In genomic region chr3:90208662-90209061, GRCm38 (mm10) we compare ENCODE assay signal across 18 mouse cellular contexts. TPM values are rescaled to one million over a fixed set of nuclear protein-coding genes. Genes with fewer than 3 reads are reported as not detected.
DNase-seq lines count a peak whose midpoint lies in the region; ATAC-seq and TF ChIP-seq lines count a peak whose summit lies in the region.
"Had no signal": no experiment of that assay in that cellular context is flagged by ENCODE, and none has a peak within 500 bp of the region (broad histone marks: within the 10 kb centered on the region; RNA-seq: fewer than 3 reads in every experiment).

No protein-coding gene starts in this region.

- H3K4me3 ChIP-seq in heart, embryonic 15.5 days: no peak overlapping the region
- H3K4me3 ChIP-seq in lung, postnatal 0 days (ENCODE audit: low read depth, low read length): no peak overlapping the region
- no peak overlapping the region for H3K4me3 ChIP-seq in liver, embryonic 13.5 days (replicated peaks)
- H3K4me3 ChIP-seq: erythroblast, embryonic 14.5 days; limb, embryonic 12.5 days had no signal

- no peaks in the 10 kb centered on the region for H3K27me3 ChIP-seq in heart, embryonic 15.5 days
- no peaks in the 10 kb centered on the region for H3K27me3 ChIP-seq in lung, postnatal 0 days (replicated peaks; ENCODE audit: insufficient read depth, low read length)
- H3K27me3 ChIP-seq in liver, embryonic 13.5 days: no peaks in the 10 kb centered on the region
- H3K27me3 ChIP-seq: limb, embryonic 12.5 days had no signal

- no peak for ATAC-seq in heart, embryonic 15.5 days (replicated peaks; ENCODE audit: insufficient number of reproducible peaks, insufficient read depth, low FRiP score, low read depth)
- ATAC-seq in lung, postnatal 0 days: peak; percentile 54
- no peak for ATAC-seq in liver, embryonic 13.5 days (ENCODE audit: low read depth)
- ATAC-seq: forebrain, embryonic 14.5 days had no signal

- H3K4me1 ChIP-seq in heart, embryonic 15.5 days (replicated peaks): peaks cover 30% of the 10 kb centered on the region
- H3K4me1 ChIP-seq in lung, postnatal 0 days (ENCODE audit: insufficient read depth, low read depth, low read length): peaks cover 8% of the 10 kb centered on the region; the same call in 1 of the 2 replicates
- H3K4me1 ChIP-seq in liver, embryonic 13.5 days (replicated peaks): peaks cover 38% of the 10 kb centered on the region

- H3K9me3 ChIP-seq in heart, embryonic 15.5 days (replicated peaks): no peaks in the 10 kb centered on the region
- no peaks in the 10 kb centered on the region for H3K9me3 ChIP-seq in lung, postnatal 0 days (ENCODE audit: low read length)
- no peaks in the 10 kb centered on the region for H3K9me3 ChIP-seq in liver, embryonic 13.5 days (replicated peaks)
- H3K9me3 ChIP-seq: limb, embryonic 12.5 days had no signal

- no peak overlapping the region for H3K4me2 ChIP-seq in heart, embryonic 15.5 days
- no peak overlapping the region for H3K4me2 ChIP-seq in lung, postnatal 0 days (replicated peaks; ENCODE audit: low read depth, low read length)
- no peak overlapping the region for H3K4me2 ChIP-seq in liver, embryonic 13.5 days
- H3K4me2 ChIP-seq: limb, embryonic 12.5 days had no signal

- peaks cover 40% of the 10 kb centered on the region for H3K36me3 ChIP-seq in heart, embryonic 15.5 days
- H3K36me3 ChIP-seq in lung, postnatal 0 days (ENCODE audit: insufficient read depth, low read length): peaks cover 16% of the 10 kb centered on the region; the same call in 1 of the 2 replicates
- peaks cover 62% of the 10 kb centered on the region for H3K36me3 ChIP-seq in liver, embryonic 13.5 days

- no peak overlapping the region for H3K9ac ChIP-seq in heart, embryonic 15.5 days
- no peak overlapping the region for H3K9ac ChIP-seq in lung, postnatal 0 days (replicated peaks; ENCODE audit: low read depth)
- H3K9ac ChIP-seq in liver, embryonic 13.5 days: no peak overlapping the region
- H3K9ac ChIP-seq: limb, embryonic 12.5 days had no signal

- no peak for TF ChIP-seq CTCF in lung, postnatal 0 days (IDR thresholded peaks at IDR 0.05)

- 74% methylated on average over 2 of the region's 2 CpGs for WGBS in heart, embryonic 15.5 days
- WGBS in lung, postnatal 0 days: 83% methylated on average over 2 of the region's 2 CpGs
- 88% methylated on average over 2 of the region's 2 CpGs for WGBS in liver, embryonic 13.5 days (ENCODE audit: insufficient replicate concordance)

- no peak for DNase-seq in heart, adult 18-20 months
- peak; percentile 64 for DNase-seq in lung, postnatal 0 days (ENCODE audit: low spot score)
- no peak for DNase-seq in lung, postnatal 10 days
- peak; percentile 48 for DNase-seq in R1 (ENCODE audit: low read depth, low spot score)
- DNase-seq in liver, embryonic 13.5 days: no peak
- DNase-seq in ovary, postnatal 10 days (ENCODE audit: low spot score): no peak
- DNase-seq: adrenal gland, postnatal 36 days; cerebellum, adult 11-12 months; cerebellum, postnatal 14 days; gastrocnemius, postnatal 10 days; kidney, adult 18-20 months; thymus, postnatal 36 days had no signal

- no peak for TF ChIP-seq EP300 in lung, postnatal 0 days (IDR thresholded peaks at IDR 0.05)

- peak overlapping the region; percentile 13; the same call in 1 of the 2 replicates for H3K27ac ChIP-seq in heart, embryonic 15.5 days
- H3K27ac ChIP-seq in lung, postnatal 0 days (ENCODE audit: low read length): no peak overlapping the region
- H3K27ac ChIP-seq in liver, embryonic 13.5 days: peak overlapping the region; percentile 18; the same call in 1 of the 2 replicates
- H3K27ac ChIP-seq: kidney, postnatal 0 days; limb, embryonic 12.5 days had no signal

RNA-seq across cellular contexts. Expression of gene Rps27, which starts 4.8 kb away (rescaled TPM):
- polyA plus RNA-seq in heart, embryonic 15.5 days (2015; fragmentation: Nextera tagmentation; extraction: Ambion mirVana): 766 and 874 TPM in 2 replicates
- total RNA-seq in heart, adult 18-20 months (2021): 1,000 to 10,000 TPM; 1,057 to 1,251 TPM
- 1,752 and 1,909 TPM in 2 replicates for polyA plus RNA-seq in lung, postnatal 0 days (2015; fragmentation: Nextera tagmentation; extraction: Ambion mirVana)
- polyA plus RNA-seq in liver, embryonic 13.5 days (2015; fragmentation: Nextera tagmentation; extraction: Ambion mirVana): 679 and 820 TPM in 2 replicates

RNA-seq across cellular contexts. Expression of gene Rab13, which starts 4.8 kb away (rescaled TPM):
- polyA plus RNA-seq in heart, embryonic 15.5 days (2015; fragmentation: Nextera tagmentation; extraction: Ambion mirVana): 22.1 and 24.0 TPM in 2 replicates
- total RNA-seq in heart, adult 18-20 months (2021): 1 to 10 TPM; 4.2 to 4.9 TPM
- 30.6 and 31.0 TPM in 2 replicates for polyA plus RNA-seq in lung, postnatal 0 days (2015; fragmentation: Nextera tagmentation; extraction: Ambion mirVana)
- 5.9 and 6.0 TPM in 2 replicates for polyA plus RNA-seq in liver, embryonic 13.5 days (2015; fragmentation: Nextera tagmentation; extraction: Ambion mirVana)

RNA-seq across cellular contexts. Expression of gene Jtb, which starts 22.7 kb away (rescaled TPM):
- polyA plus RNA-seq in heart, embryonic 15.5 days (2015; fragmentation: Nextera tagmentation; extraction: Ambion mirVana): 78.4 and 79.5 TPM in 2 replicates
- total RNA-seq in heart, adult 18-20 months (2021): 10 to 100 TPM; 51.7 to 54.8 TPM
- 148 and 154 TPM in 2 replicates for polyA plus RNA-seq in lung, postnatal 0 days (2015; fragmentation: Nextera tagmentation; extraction: Ambion mirVana)
- polyA plus RNA-seq in liver, embryonic 13.5 days (2015; fragmentation: Nextera tagmentation; extraction: Ambion mirVana): 59.5 and 61.1 TPM in 2 replicates

RNA-seq across cellular contexts. Expression of gene Creb3l4, which starts 34.6 kb away (rescaled TPM):
- polyA plus RNA-seq in heart, embryonic 15.5 days (2015; fragmentation: Nextera tagmentation; extraction: Ambion mirVana): 2.2 and 3.0 TPM in 2 replicates
- under 1 TPM in 1 of 2 experiments, not detected in 1; 0.41 TPM for total RNA-seq in heart, adult 18-20 months (2021)
- 2.4 and 2.8 TPM in 2 replicates for polyA plus RNA-seq in lung, postnatal 0 days (2015; fragmentation: Nextera tagmentation; extraction: Ambion mirVana)
- polyA plus RNA-seq in liver, embryonic 13.5 days (2015; fragmentation: Nextera tagmentation; extraction: Ambion mirVana): 0.36 and 0.41 TPM in 2 replicates
- total RNA-seq: layer of hippocampus, postnatal 25 days had no signal
- polyA plus RNA-seq: erythroblast, embryonic 14.5 days had no signal

RNA-seq across cellular contexts. Expression of gene Slc39a1, which starts 39.3 kb away (rescaled TPM):
- polyA plus RNA-seq in heart, embryonic 15.5 days (2015; fragmentation: Nextera tagmentation; extraction: Ambion mirVana): 76.0 and 86.2 TPM in 2 replicates
- total RNA-seq in heart, adult 18-20 months (2021): 10 to 100 TPM; 62.0 to 65.5 TPM
- 143 and 152 TPM in 2 replicates for polyA plus RNA-seq in lung, postnatal 0 days (2015; fragmentation: Nextera tagmentation; extraction: Ambion mirVana)
- polyA plus RNA-seq in liver, embryonic 13.5 days (2015; fragmentation: Nextera tagmentation; extraction: Ambion mirVana): 31.6 and 34.1 TPM in 2 replicates

Comparison
In these comparisons a context has a peak if more than half of its experiments do, and no peak if none do; other contexts are left out.
1. DNase-seq: peak in lung, postnatal 0 days (single experiment) and R1 (single experiment); none in heart, adult 18-20 months (0 of 2), lung, postnatal 10 days (single experiment), liver, embryonic 13.5 days (single experiment) and ovary, postnatal 10 days (single experiment).